Mouse (Mus musculus): ENCODE results near the gene Dgcr2. TPM values are rescaled to one million over a fixed set of nuclear protein-coding genes. Genes with fewer than 3 reads are reported as not detected.

Dgcr2 gene
- 71.0 and 96.4 TPM in 2 replicates for polyA plus RNA-seq (2012; rRNA removed)

DNA sequence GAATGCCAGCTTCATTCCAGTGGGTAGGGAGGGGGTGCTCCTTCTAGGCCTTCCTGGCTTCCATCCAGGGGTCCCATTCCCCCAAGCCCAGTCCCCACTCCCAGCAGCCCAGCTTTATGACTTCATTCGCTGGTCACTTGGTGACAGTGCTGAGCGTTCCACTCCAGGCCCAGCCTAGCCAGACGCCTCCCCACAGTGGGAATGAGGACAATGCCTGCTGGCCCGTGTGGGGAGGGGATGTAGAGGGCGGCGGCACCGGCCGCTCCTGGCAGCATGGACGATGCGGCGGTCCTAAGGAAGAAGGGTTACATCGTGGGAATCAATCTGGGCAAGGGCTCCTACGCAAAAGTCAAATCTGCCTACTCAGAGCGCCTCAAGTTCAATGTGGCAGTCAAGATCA, at the start of gene Dgcr2, which contains the start of gene Tssk2:
TSS of gene Dgcr2 (minus strand) at position 101 of the 400 bp plus-strand sequence.
TSS of gene Tssk2 (plus strand) at position 176 of the 400 bp plus-strand sequence.

GRCm38 (mm10) chr16:17928087-17928580, 29.8 kb upstream of the Dgcr2 start, which contains the start of gene Slc25a1:
Gene Slc25a1 (minus strand): TSS chr16:17928219.

DNA sequence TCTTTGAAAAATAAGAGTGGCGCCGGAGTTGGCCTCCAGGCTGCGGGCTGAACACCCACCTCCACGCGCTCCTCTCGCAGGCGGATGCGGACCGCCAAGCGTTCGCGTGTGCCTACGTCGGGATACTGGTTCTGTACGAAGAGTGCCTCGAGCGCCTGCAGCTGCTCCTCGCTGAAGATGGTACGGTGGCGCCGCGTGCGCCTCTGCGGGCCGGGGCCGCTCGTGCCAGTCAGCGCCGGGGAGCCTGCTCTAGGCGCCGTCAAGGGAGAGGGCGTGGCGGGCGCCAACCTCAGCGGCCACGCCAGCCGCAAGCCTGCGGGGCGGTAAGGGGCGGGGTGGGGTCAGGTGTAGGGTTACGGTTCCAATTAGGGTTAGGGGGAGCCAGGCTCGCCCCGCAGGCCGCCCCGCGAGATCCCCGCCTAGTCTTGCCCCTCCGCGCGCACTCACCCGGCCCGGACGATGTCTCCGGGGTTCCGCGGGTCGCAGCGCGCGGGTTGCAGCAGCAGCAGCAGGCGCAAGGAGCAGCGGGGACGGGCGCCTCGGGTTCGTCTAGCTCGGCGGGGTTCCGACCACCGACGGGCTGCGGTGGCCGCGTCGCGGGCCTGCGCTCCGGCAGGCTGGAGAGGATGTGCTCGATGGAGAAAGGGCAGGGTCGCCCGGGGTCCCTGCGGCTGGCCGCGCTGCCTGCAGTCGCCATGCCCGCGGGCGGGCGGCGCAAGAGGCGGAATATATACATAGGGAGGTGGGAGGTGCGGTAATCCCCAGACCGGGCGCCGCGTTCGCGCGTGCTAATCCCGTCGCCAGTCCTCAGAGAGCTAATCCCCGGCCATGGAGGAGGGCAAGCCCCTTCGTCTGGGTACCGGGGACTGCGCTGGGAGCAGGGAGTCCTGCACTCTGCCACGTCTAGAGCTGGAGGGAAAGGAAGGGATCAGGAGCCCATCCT, 16.2 kb upstream of the Dgcr2 start, which contains the start of gene Gsc2:
TSS of gene Gsc2 (minus strand) at position 753 of the 943 bp plus-strand sequence.

GRCm38 (mm10) chr16:17911052-17911595, 12.8 kb upstream of the Dgcr2 start, which contains the start of gene Ess2:
Gene Ess2 (minus strand): TSS chr16:17911348.

DNA sequence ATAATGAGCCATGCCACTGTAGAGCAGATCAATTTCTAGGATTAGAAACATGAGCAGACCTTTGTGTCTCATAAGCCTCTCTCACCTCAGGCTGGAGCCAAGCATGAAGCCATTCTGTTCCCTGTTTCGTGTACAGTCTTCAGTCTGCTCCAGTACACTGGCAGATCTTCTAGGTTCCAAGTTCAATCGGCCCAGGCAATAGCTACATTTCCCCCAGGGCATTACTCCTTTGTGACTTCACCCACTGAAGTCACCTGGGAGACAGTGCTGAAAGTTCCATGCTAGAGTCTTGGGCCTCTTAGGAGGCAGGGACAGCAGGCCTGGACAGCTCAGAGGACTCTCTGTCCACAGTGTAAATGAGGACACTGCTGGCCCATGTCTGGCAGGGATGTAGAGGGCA, 4.4 kb downstream of the Dgcr2 start, which contains the start of gene Tssk1:
TSS of gene Tssk1 (plus strand) at position 301 of the 400 bp plus-strand sequence.

GRCm38 (mm10) chr16:17891567-17891959, 6.8 kb downstream of the Dgcr2 start, which contains the start of gene Gm20518:
Gene Gm20518 (minus strand): TSS chr16:17891671.

DNA sequence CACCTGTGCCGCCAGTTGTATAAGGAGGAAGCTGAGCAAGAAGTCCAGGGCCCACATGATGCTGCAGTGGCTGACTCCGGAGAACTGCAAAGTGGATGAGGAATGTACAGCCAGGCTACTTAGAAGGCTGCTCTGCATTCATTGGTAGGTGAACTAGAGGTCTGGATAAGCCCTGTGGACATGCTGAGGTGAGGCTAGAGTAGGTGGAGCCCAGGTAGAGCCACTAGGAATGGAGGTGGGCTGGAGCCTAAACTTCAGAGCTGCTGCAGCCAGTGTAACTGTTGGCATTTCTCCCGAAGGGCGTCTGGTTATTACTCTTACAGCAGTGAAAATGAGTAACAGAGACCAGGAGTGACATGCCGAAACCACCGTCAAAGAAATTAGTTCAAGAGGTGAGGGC, 60.3 kb downstream of the Dgcr2 start, which contains the start of gene Car15:
TSS of gene Car15 (minus strand) at position 314 of the 400 bp plus-strand sequence.

GRCm38 (mm10) chr16:17832821-17833220, 65.5 kb downstream of the Dgcr2 start, which contains the start of gene B830017H08Rik:
Gene B830017H08Rik (plus strand): TSS chr16:17833121.

GRCm38 (mm10) chr16:17796971-17797811, 101.2 kb downstream of the Dgcr2 start, which contains the start of gene Scarf2:
Gene Scarf2 (plus strand): TSS chr16:17797282.

Other genes with a start within 250 kb of the Dgcr2 start
- 37.9 and 63.3 TPM in 2 replicates for gene Med15, start 165.7 kb downstream of the Dgcr2 start, polyA plus RNA-seq (2012; rRNA removed)
- gene Klhl22, start 138.9 kb downstream of the Dgcr2 start, polyA plus RNA-seq (2012; rRNA removed), result 44.7 and 82.6 TPM in 2 replicates
- gene Scarf2, start 101.3 kb downstream of the Dgcr2 start, polyA plus RNA-seq (2012; rRNA removed), result 36.8 and 83.2 TPM in 2 replicates
- gene B830017H08Rik, start 65.4 kb downstream of the Dgcr2 start, polyA plus RNA-seq (2012; rRNA removed), result 0.53 and 0.64 TPM in 2 replicates
- gene Car15, start 60.2 kb downstream of the Dgcr2 start, polyA plus RNA-seq (2012; rRNA removed), result 7.1 and 8.5 TPM in 2 replicates
- gene Gm20518, start 6.9 kb downstream of the Dgcr2 start, polyA plus RNA-seq (2012; rRNA removed), result 1.7 and 2.2 TPM in 2 replicates
- 0.02 TPM in 1 of 2 replicates, not detected in the other for gene Tssk1, start 4.3 kb downstream of the Dgcr2 start, polyA plus RNA-seq (2012; rRNA removed)
- not detected in 2 replicates for gene Tssk2, start 75 bp upstream of the Dgcr2 start, polyA plus RNA-seq (2012; rRNA removed)
- gene Ess2, start 12.8 kb upstream of the Dgcr2 start, polyA plus RNA-seq (2012; rRNA removed), result 36.8 and 45.3 TPM in 2 replicates
- 0.24 and 0.25 TPM in 2 replicates for gene Gsc2, start 16.5 kb upstream of the Dgcr2 start, polyA plus RNA-seq (2012; rRNA removed)
- gene Slc25a1, start 29.7 kb upstream of the Dgcr2 start, polyA plus RNA-seq (2012; rRNA removed), result 47.3 and 64.0 TPM in 2 replicates
- gene Vpreb2, start 81.9 kb upstream of the Dgcr2 start, polyA plus RNA-seq (2012; rRNA removed), result not detected in 2 replicates
- 70.0 and 80.8 TPM in 2 replicates for gene Dgcr6, start 154.3 kb upstream of the Dgcr2 start, polyA plus RNA-seq (2012; rRNA removed)
- 18.1 and 20.9 TPM in 2 replicates for gene Prodh, start 191.6 kb upstream of the Dgcr2 start, polyA plus RNA-seq (2012; rRNA removed)
- 4.7 and 8.0 TPM in 2 replicates for gene Rtn4r, start 229.1 kb upstream of the Dgcr2 start, polyA plus RNA-seq (2012; rRNA removed)

Data from central nervous system, embryonic 11.5 days (tissue).